Mouse (Mus musculus) liver, embryonic 13.5 days (tissue): ENCODE measurements at regions not wholly inside any gene's neighbourhood (a gene's known extent, or its start where the extent isn't known, plus 50 kb on each side); places are given as distances from the start of the nearest gene placed in this dataset.
A peak's percentile ranks its signal among the peaks of the same experiment; 100 is the strongest.

Experiments used
- ATAC-seq: fragments of 200-750 bp; cut with Nextera tagmentation; 2 replicates; pipeline ENCODE4 v1.8.0; 2017; ENCODE audit warnings: low read depth, mild to moderate bottlenecking, moderate number of reproducible peaks, moderate library complexity
- DNase-seq: peaks from one replicate; pipeline ENCODE4 v3.0.0; 2022
- H3K27ac ChIP-seq: fragments of 300-500 bp; sonication (generic); 2 replicates; pipeline ENCODE4 v1.5.1; 2015; ENCODE audit warnings: moderate library complexity, mild to moderate bottlenecking, inconsistent platforms
- H3K27me3 ChIP-seq: fragments of 300-500 bp; sonication (generic); 2 replicates; pipeline ENCODE4 v1.6.1; 2015; ENCODE audit warnings: mild to moderate bottlenecking, inconsistent platforms
- H3K36me3 ChIP-seq: fragments of 300-500 bp; sonication (generic); 2 replicates; pipeline ENCODE4 v1.6.1; 2015; ENCODE audit warnings: mild to moderate bottlenecking, inconsistent platforms
- H3K4me1 ChIP-seq: fragments of 300-500 bp; sonication (generic); replicated peaks from 2 replicates; pipeline ENCODE4 v1.6.1; 2015; ENCODE audit warnings: inconsistent platforms
- H3K4me2 ChIP-seq: fragments of 300-500 bp; sonication (generic); 2 replicates; pipeline ENCODE4 v1.6.1; 2015; ENCODE audit warnings: inconsistent platforms, mild to moderate bottlenecking, moderate library complexity
- H3K4me3 ChIP-seq: fragments of 300-500 bp; sonication (generic); replicated peaks from 2 replicates; pipeline ENCODE4 v1.5.1; 2015; ENCODE audit warnings: mild to moderate bottlenecking, inconsistent platforms
- H3K9ac ChIP-seq: fragments of 300-500 bp; sonication (generic); 2 replicates; pipeline ENCODE4 v1.6.1; 2015; ENCODE audit warnings: mild to moderate bottlenecking, inconsistent platforms
- H3K9me3 ChIP-seq: fragments of 300-500 bp; sonication (generic); replicated peaks from 2 replicates; pipeline ENCODE4 v1.6.1; 2016; ENCODE audit warnings: inconsistent platforms
- WGBS: fragments of 180-500 bp; shearing (Covaris S2); methylation state at CpG from one replicate; pipeline ENCODE4 v1.1.7; 2015; ENCODE audit not compliant: insufficient replicate concordance; 5-methylcytosine and 5-hydroxymethylcytosine counted together

GRCm38 (mm10) chr16:93384039-93384537, 219.8 kb downstream of the Setd4 start:
- no peak overlapping the region for H3K9ac ChIP-seq
- no peak overlapping the region for H3K27ac ChIP-seq
- peaks cover 12% of the 10 kb centered on the region; the same call in 1 of the 2 replicates for H3K27me3 ChIP-seq
- 59% methylated on average over 8 of the region's 8 CpGs for WGBS
- H3K4me3 ChIP-seq: no peak overlapping the region
- 0 out of 2 replicates have a peak, but pooled peaks cover 7% of the 10 kb centered on the region for H3K4me1 ChIP-seq
- no peak overlapping the region for H3K4me2 ChIP-seq
- H3K9me3 ChIP-seq: no peaks in the 10 kb centered on the region
- no peak for DNase-seq
- no peaks in the 10 kb centered on the region for H3K36me3 ChIP-seq
- ATAC-seq: no peak

- peaks cover 12% of the 10 kb centered on the region; the same call in 1 of the 2 replicates for H3K27me3 ChIP-seq
- H3K4me1 ChIP-seq: 0 out of 2 replicates have a peak, but pooled peaks cover 7% of the 10 kb centered on the region
- WGBS: 68% methylated on average over 3 of the region's 3 CpGs
- no peak overlapping the region for H3K27ac ChIP-seq
- ATAC-seq (no peak), DNase-seq (no peak)
- no peak overlapping the region for H3K9ac ChIP-seq
- no peak overlapping the region for H3K4me2 ChIP-seq
- no peaks in the 10 kb centered on the region for H3K9me3 ChIP-seq
- H3K36me3 ChIP-seq: no peaks in the 10 kb centered on the region
- no peak overlapping the region for H3K4me3 ChIP-seq
Measured at GRCm38 (mm10) chr16:93382945-93383344, 220.9 kb downstream of the Setd4 start.

DNA sequence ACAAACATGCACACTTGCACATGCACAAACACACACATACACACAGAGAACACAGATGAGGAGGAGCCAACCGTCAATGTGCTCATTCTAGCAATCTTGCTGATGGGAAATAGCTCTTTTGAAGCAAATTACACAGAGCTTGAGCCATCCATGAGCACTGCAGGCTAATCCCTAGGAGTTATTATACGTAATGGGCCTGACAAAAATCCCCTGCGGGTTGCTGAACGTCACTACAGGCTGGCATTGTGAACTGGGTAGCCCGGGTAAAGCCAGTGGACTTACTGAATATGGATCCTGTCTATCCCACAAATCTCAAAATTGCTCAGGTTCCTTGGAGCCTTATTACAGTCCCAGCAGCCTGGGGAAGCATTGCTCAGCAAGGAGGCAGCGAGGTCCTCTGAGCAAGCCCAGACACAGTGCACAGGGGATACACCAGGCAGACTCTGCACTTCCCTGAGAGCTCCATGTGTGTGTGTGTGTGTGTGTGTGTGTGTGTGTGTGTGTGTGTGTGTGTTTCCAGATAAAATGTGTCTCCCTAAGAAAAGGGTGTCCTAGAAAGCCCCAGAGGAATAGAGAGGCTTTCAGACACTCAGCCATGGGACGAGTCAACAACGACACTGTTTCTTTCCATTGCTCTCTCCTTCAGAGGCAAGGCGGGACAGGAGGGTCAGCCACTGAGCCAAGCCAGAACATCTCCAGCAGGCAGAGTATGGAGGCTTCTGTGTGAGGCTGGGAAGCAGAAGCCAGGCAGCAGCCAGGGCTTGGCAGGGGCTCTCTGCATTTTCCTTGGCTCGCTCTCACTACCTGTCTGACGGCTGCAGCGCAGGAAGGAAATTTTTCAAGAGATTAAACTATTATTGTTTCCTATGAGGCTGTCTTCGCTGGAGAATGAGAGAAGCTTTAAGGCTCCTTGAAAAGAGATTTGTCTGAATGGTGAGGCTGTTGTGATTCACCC, 222.9 kb downstream of the Setd4 start:
- 0 out of 2 replicates have a peak, but pooled peaks cover 7% of the 10 kb centered on the region for H3K4me1 ChIP-seq
- H3K27ac ChIP-seq: no peak overlapping the region
- no peak overlapping the region for H3K9ac ChIP-seq
- no peak overlapping the region for H3K4me3 ChIP-seq
- H3K27me3 ChIP-seq: peaks cover 5% of the 10 kb centered on the region; the same call in 1 of the 2 replicates
- H3K9me3 ChIP-seq: no peaks in the 10 kb centered on the region
- H3K4me2 ChIP-seq: no peak overlapping the region
- ATAC-seq (no peak), DNase-seq (no peak)
- WGBS: 66% methylated on average over 13 of the region's 13 CpGs
- H3K36me3 ChIP-seq: no peaks in the 10 kb centered on the region

GRCm38 (mm10) chr16:93380117-93380516, 223.7 kb downstream of the Setd4 start:
- Histone ChIP-seq H3K36me3 (no peaks in the 10 kb centered on the region), H3K9me3 (no peaks in the 10 kb centered on the region), H3K27ac (no peak overlapping the region), H3K9ac (no peak overlapping the region), H3K4me1 (0 out of 2 replicates have a peak, but pooled peaks cover 7% of the 10 kb centered on the region), H3K4me3 (no peak overlapping the region), H3K4me2 (no peak overlapping the region), H3K27me3 (peaks cover 4% of the 10 kb centered on the region; the same call in 1 of the 2 replicates)
- ATAC-seq (no peak), DNase-seq (no peak)
- 46% methylated on average over 4 of the region's 4 CpGs for WGBS

DNA sequence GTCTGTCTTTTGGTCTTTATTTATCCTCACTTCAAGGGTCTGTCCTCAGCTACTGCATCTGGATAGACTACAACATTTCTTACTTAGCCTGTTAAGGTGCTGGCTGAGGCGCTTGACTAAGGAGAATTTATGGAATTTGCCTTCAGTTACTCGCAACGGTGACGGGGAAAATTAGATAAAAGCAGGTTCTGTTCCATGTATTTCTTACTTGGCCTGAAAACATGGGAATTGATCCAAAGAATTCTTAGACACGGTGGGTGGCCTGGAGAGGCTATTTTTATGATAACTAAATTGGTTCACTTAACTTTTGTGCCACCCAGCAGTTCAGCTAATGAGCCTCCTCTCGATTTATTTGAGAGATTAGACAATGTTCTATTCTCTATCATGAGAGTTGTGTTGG, 224.3 kb downstream of the Setd4 start:
- WGBS: 70% methylated on average over 6 of the region's 6 CpGs
- no peaks in the 10 kb centered on the region for H3K9me3 ChIP-seq
- DNase-seq: no peak
- 0 out of 2 replicates have a peak, but pooled peaks cover 7% of the 10 kb centered on the region for H3K4me1 ChIP-seq
- no peak overlapping the region for H3K9ac ChIP-seq
- H3K4me3 ChIP-seq: no peak overlapping the region
- no peak overlapping the region for H3K4me2 ChIP-seq
- ATAC-seq: no peak
- H3K36me3 ChIP-seq: no peaks in the 10 kb centered on the region
- peaks cover 4% of the 10 kb centered on the region; the same call in 1 of the 2 replicates for H3K27me3 ChIP-seq
- no peak overlapping the region for H3K27ac ChIP-seq

GRCm38 (mm10) chr16:93374669-93375068, 229.2 kb downstream of the Setd4 start:
- Histone ChIP-seq H3K27me3 (0 out of 2 replicates have a peak, but pooled peaks cover 2% of the 10 kb centered on the region), H3K9ac (no peak overlapping the region), H3K36me3 (no peaks in the 10 kb centered on the region), H3K4me3 (no peak overlapping the region), H3K9me3 (no peaks in the 10 kb centered on the region), H3K27ac (no peak overlapping the region), H3K4me1 (no peaks in the 10 kb centered on the region), H3K4me2 (no peak overlapping the region)
- 57% methylated on average over 6 of the region's 6 CpGs for WGBS
- DNase-seq (no peak), ATAC-seq (no peak)

DNA sequence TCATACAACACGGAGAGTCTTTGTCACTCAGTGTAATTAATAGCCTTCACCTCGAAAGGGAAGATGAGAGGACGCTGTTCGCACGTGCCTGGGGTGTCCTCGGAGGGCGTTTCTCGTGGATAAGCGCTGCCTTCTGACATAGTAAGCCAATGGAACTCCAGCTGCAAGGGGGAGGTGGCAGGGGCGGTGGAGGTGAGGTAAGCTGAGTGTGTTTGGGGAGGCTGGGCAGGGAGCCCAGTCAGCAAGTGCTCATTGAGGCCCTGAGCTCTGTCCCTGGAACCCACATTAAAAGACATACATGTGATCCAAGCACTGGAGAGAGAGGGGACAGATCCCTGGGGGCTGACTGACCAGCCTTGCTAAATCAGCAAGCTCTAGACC, 234.1 kb downstream of the Setd4 start:
- DNase-seq (no peak), ATAC-seq (no peak)
- Histone ChIP-seq H3K27me3 (0 out of 2 replicates have a peak, but pooled peaks cover 2% of the 10 kb centered on the region), H3K4me3 (no peak overlapping the region), H3K27ac (no peak overlapping the region), H3K4me1 (peaks cover 40% of the 10 kb centered on the region), H3K4me2 (no peak overlapping the region), H3K9ac (no peak overlapping the region), H3K9me3 (no peaks in the 10 kb centered on the region), H3K36me3 (no peaks in the 10 kb centered on the region)
- 76% methylated on average over 10 of the region's 10 CpGs for WGBS

GRCm38 (mm10) chr16:93368824-93369765, 234.8 kb downstream of the Setd4 start:
- ATAC-seq (no peak), DNase-seq (no peak)
- peaks cover 40% of the 10 kb centered on the region for H3K4me1 ChIP-seq
- no peaks in the 10 kb centered on the region for H3K36me3 ChIP-seq
- no peak overlapping the region for H3K4me2 ChIP-seq
- 0 out of 2 replicates have a peak, but pooled peaks cover 2% of the 10 kb centered on the region for H3K27me3 ChIP-seq
- 70% methylated on average over 21 of the region's 21 CpGs for WGBS
- H3K9me3 ChIP-seq: no peaks in the 10 kb centered on the region
- no peak overlapping the region for H3K9ac ChIP-seq
- H3K4me3 ChIP-seq: no peak overlapping the region
- H3K27ac ChIP-seq: no peak overlapping the region

DNA sequence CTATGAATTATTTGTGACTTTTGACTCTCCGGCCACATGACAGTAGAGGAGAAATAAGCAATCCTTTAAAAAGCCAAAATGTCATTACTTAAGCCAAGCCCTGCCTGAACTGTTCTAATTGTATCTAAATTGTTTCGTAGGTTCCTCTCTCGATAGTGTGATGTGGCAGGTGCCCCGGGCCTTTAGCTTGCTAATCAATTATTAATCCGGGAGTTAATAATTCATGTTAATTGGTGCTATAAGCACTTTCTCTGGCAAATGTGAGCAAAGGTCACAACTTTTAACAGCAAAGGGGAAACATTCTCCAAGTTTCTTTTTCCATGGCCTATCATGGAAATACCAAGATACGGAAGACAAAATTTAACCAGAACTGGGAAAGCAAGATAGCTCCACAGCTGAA, 235.9 kb downstream of the Setd4 start:
- Histone ChIP-seq H3K9me3 (no peaks in the 10 kb centered on the region), H3K36me3 (no peaks in the 10 kb centered on the region), H3K27ac (no peak overlapping the region), H3K4me2 (no peak overlapping the region), H3K27me3 (no peaks in the 10 kb centered on the region), H3K9ac (no peak overlapping the region), H3K4me1 (peaks cover 40% of the 10 kb centered on the region), H3K4me3 (no peak overlapping the region)
- 77% methylated on average over 6 of the region's 6 CpGs for WGBS
- DNase-seq: no peak
- no peak for ATAC-seq

GRCm38 (mm10) chr16:93367246-93367805, 236.5 kb downstream of the Setd4 start:
- Histone ChIP-seq H3K27me3 (no peaks in the 10 kb centered on the region), H3K4me2 (peak overlapping the region; percentile 62), H3K4me3 (no peak overlapping the region), H3K4me1 (peaks cover 43% of the 10 kb centered on the region), H3K9ac (peak overlapping the region; percentile 61), H3K27ac (peak overlapping the region; percentile 95), H3K9me3 (no peaks in the 10 kb centered on the region), H3K36me3 (no peaks in the 10 kb centered on the region)
- 81% methylated on average over 8 of the region's 8 CpGs for WGBS
- DNase-seq (no peak), ATAC-seq (no peak)
